Mouse (Mus musculus) cortical plate, adult 2 months (tissue): ENCODE measurements around the gene Msi2.

ENCODE experiments used
- CTCF ChIP-seq: fragments of 200-500 bp; IDR thresholded peaks from 2 replicates; pipeline ENCODE4 v1.5.1; 2011; ENCODE audit warnings: mild to moderate bottlenecking, control low read depth, low read length; ENCODE audit not compliant: insufficient read depth; ENCODE audit errors: extremely low read depth
- POLR2A ChIP-seq: fragments of 200-500 bp; IDR thresholded peaks from 2 replicates; pipeline ENCODE4 v1.6.1; 2011; ENCODE audit warnings: mild to moderate bottlenecking, low read length, control low read depth; ENCODE audit not compliant: insufficient read depth; ENCODE audit errors: extremely low read depth

DNA sequence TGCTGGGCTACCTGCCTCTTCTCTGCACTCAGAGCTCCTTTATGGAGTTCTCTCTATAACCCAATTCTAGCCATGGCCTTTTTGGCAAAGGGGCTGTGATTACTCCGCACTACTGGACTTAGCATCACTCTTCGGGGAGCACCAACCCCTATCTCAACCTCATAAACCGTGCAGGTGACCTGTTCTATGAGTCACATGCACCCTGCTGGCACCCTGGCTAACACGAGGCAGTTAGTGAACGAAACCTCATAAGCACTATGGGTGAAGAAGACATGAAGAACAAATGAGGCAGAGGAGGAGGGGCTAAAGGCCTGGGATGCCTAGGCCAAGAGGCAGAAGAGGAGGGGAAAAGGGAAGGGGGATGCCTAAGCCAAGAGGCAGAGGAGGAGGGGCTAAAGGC, 82.0 kb downstream of the Msi2 start:
- TF ChIP-seq CTCF (no peak), POLR2A (no peak)
